Mouse (Mus musculus) cortical plate, adult 2 months (tissue): Measurements from ENCODE around the gene Ddx49.

ENCODE experiments used
- CTCF ChIP-seq: fragments of 200-500 bp; IDR thresholded peaks from 2 replicates; pipeline ENCODE4 v1.5.1; 2011; ENCODE audit warnings: mild to moderate bottlenecking, control low read depth, low read length; ENCODE audit not compliant: insufficient read depth; ENCODE audit errors: extremely low read depth
- POLR2A ChIP-seq: fragments of 200-500 bp; IDR thresholded peaks from 2 replicates; pipeline ENCODE4 v1.6.1; 2011; ENCODE audit warnings: mild to moderate bottlenecking, low read length, control low read depth; ENCODE audit not compliant: insufficient read depth; ENCODE audit errors: extremely low read depth

DNA sequence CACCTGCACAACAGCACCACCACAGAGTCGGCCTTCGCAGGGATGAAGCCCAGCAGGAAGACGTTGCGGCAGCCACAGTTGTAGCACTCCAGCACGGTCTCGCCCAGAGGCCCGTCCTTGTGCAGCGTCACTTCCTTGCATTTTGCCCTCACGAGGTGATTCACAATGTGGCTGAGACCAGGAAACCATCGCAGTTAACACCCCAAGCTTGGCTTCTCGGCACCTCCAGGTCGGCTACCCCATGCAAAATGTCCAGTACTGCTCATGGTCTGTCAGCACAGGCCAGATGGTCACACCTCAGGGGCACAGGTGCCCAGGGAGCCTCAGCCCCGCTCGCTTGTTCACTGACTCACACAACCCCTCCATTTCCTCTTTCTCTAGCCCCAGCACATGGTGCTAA lies 39.7 kb upstream of the Ddx49 start:
- no peak for TF ChIP-seq POLR2A
- no peak for TF ChIP-seq CTCF
